Mouse (Mus musculus) midbrain, embryonic 10.5 days (tissue): ENCODE measurements around the gene Snx8. TPM values are rescaled to one million over a fixed set of nuclear protein-coding genes. Genes with fewer than 3 reads are reported as not detected.
"Not testable (repeated sequence)": the region's sequence is repeated elsewhere in the genome, so short reads cannot be mapped to it uniquely, and the experiment has no call there.

Experiments used
- DNase-seq: peaks from one replicate; pipeline ENCODE4 v3.0.0-alpha.2; 2017; ENCODE audit warnings: low spot score
- H3K27ac ChIP-seq: fragments of 300-500 bp; sonication (generic); replicated peaks from 2 replicates; pipeline ENCODE4 v1.5.1; 2016; ENCODE audit warnings: mild to moderate bottlenecking
- H3K27me3 ChIP-seq: fragments of 300-500 bp; sonication (generic); 2 replicates; pipeline ENCODE4 v1.6.1; 2016; ENCODE audit warnings: low read depth, mild to moderate bottlenecking; ENCODE audit not compliant: poor library complexity, severe bottlenecking
- H3K36me3 ChIP-seq: fragments of 300-500 bp; sonication (generic); 2 replicates; pipeline ENCODE4 v1.6.1; 2016; ENCODE audit warnings: mild to moderate bottlenecking, moderate library complexity
- H3K4me1 ChIP-seq: fragments of 300-500 bp; sonication (generic); 2 replicates; pipeline ENCODE4 v1.6.1; 2016
- H3K4me3 ChIP-seq: fragments of 300-500 bp; sonication (generic); 2 replicates; pipeline ENCODE4 v1.5.1; 2016; ENCODE audit warnings: mild to moderate bottlenecking, moderate library complexity
- H3K9me3 ChIP-seq: fragments of 300-500 bp; sonication (generic); replicated peaks from 2 replicates; pipeline ENCODE4 v1.6.1; 2016; ENCODE audit warnings: mild to moderate bottlenecking
- WGBS: fragments of 180-500 bp; shearing (Covaris S2); methylation state at CpG from one replicate; pipeline ENCODE4 v1.1.7; 2016; 5-methylcytosine and 5-hydroxymethylcytosine counted together
- polyA plus RNA-seq: library from polyadenylated mRNA; unstranded; fragments of >200 nt; fragmentation: Nextera tagmentation; extraction: Ambion mirVana; gene quantifications from 2 replicates; pipeline ENCODE4 v1.2.1, GENCODE M21; 2016

Snx8 gene
- polyA plus RNA-seq, 1 experiment from 2014 or later, result 24.4 TPM

DNA sequence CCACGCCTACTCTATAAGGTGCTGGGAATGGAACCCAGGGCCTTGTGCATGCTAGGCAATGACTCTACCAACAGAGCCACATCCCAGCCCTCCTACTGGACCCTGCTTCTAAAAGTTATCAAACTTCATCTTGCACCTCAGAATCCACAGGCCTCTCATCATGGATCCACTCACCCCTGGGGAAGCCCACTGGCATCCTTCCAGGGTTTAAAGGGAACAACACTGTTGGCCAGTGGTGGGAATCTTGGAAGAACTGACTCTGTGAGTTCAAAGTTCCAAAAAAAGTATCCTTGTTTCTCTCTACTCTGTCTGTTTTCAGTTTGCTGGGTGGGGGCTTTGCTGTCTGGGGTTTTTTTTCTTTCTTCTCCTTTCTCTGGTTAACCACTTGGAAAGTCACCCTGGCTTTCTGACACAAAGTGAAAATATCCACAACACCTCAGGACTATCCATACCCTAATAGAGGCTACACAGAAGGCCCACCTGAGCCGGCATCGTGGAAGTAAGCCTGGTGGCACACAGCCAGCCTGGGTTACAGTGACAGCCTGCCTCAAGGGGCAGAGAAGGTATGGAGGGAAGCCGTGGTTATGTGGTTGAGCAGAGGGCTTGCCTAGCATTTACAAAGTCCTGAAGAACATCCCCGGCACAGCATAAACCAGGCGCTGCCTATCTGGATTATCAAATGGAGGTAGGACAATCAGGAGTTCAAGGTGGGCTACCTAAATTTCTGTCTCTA is 10.8 kb downstream of the Snx8 start:
- DNase-seq, result no peak
- Histone ChIP-seq H3K9me3 (no peaks in the 10 kb centered on the region), H3K4me1 (peaks cover 5% of the 10 kb centered on the region; the same call in 1 of the 2 replicates), H3K36me3 (0 out of 2 replicates have a peak, but pooled peaks cover 7% of the 10 kb centered on the region), H3K27ac (no peak overlapping the region), H3K27me3 (no peaks in the 10 kb centered on the region), H3K4me3 (no peak overlapping the region)
- 92% methylated on average over 6 of the region's 6 CpGs for WGBS

DNA sequence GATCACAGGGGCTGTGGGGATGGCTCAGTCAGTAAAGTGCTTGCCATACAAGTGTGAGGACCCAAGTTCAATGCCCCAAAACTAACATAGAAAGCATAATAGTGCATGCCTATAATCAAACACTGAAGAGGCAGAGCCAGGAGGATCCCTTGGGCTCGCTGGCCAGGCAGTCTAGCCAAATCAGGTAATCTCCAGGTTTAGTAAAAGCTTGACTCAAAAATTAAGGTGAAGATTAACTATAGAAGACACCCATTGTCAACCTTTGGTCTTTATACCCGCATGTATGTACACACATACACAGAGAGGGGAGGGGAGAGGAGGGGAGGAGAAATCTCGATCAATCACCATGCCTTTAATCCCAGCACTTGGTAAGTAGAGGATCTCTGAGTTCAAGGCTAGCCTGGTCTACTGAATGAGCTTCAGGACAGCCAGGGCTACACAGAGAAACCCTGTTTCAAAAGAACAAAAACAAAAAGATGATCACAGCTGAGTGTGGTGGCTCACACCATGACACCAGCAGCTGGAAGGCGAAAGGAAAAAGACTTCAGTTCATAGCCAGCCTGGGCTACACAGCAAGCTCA is 13.7 kb downstream of the Snx8 start:
- Histone ChIP-seq H3K4me3 (no peak overlapping the region), H3K27me3 (no peaks in the 10 kb centered on the region), H3K9me3 (no peaks in the 10 kb centered on the region), H3K36me3 (0 out of 2 replicates have a peak, but pooled peaks cover 3% of the 10 kb centered on the region), H3K27ac (no peak overlapping the region), H3K4me1 (peaks cover 8% of the 10 kb centered on the region; the same call in 1 of the 2 replicates)
- DNase-seq, result no peak
- 89% methylated on average over 4 of the region's 4 CpGs for WGBS

DNA sequence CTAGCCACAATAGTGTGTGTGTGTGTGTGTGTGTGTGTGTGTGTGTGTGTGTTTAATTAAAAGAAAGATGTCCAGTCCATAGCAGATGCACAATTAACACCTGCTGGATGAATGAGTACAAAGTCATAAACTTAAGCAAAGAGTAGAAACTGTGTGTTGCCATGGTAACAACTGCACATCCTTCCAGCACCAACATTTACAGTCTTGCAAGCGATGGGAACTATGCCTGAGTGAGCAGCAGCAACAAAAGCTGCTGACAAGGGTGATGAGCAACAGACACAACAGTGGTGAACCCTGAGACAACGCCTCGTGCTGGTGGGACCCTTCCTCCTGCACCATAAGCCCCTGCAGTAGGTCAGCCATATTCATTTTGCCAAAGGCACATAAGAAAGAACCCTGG is 14.8 kb downstream of the Snx8 start:
- no peak overlapping the region for H3K4me3 ChIP-seq
- no peaks in the 10 kb centered on the region for H3K9me3 ChIP-seq
- no peak for DNase-seq
- no peak overlapping the region for H3K27ac ChIP-seq
- no peaks in the 10 kb centered on the region for H3K27me3 ChIP-seq
- 81% methylated on average over 3 of the region's 3 CpGs for WGBS
- H3K4me1 ChIP-seq, result peaks cover 4% of the 10 kb centered on the region; the same call in 1 of the 2 replicates
- no peaks in the 10 kb centered on the region for H3K36me3 ChIP-seq

DNA sequence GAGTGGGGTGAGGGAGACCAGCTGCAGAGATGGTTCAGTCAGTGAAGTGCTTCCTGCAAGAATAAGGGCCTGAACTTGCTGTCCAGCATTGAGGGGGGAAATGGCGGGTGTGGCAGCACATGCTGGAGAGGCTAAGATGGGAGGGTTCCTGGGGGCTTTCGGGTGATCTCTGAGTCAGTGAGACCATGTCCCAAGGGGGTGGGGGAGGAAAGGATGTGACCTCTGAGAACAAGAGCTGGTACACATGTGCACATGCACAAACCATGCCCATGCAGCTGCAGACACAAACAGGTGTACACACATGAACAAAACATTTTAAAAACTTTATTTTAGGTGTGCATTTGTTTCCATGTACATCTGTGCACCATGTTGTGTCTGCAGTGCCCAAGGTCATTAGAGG is 15.4 kb downstream of the Snx8 start:
- Histone ChIP-seq H3K4me1 (peaks cover 4% of the 10 kb centered on the region; the same call in 1 of the 2 replicates), H3K27ac (no peak overlapping the region), H3K4me3 (no peak overlapping the region), H3K36me3 (no peaks in the 10 kb centered on the region), H3K27me3 (no peaks in the 10 kb centered on the region), H3K9me3 (no peaks in the 10 kb centered on the region)
- 88% methylated on average over 2 of the region's 2 CpGs for WGBS
- no peak for DNase-seq

DNA sequence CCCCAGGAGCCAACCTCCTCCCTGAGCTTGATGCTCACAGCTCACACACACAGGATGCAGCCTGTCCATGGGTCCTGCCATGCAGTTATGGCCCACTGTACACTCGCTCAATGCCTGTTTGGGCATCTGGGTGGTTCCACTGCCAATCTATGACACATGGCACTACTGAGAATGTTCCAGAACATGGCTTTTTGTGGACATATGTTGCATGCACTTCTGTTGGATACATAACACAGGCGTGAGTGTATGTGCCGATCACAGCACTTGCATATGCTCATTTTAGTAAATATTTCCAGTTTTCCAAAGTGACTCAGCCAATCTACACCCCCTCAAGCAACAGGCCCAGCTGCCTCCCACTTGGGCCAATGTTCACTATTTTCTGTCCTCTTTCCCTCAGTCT is 17.4 kb downstream of the Snx8 start:
- no peaks in the 10 kb centered on the region for H3K27me3 ChIP-seq
- no peaks in the 10 kb centered on the region for H3K9me3 ChIP-seq
- peaks cover 4% of the 10 kb centered on the region; the same call in 1 of the 2 replicates for H3K4me1 ChIP-seq
- H3K4me3 ChIP-seq, result no peak overlapping the region
- DNase-seq, result no peak
- 89% methylated on average over 3 of the region's 3 CpGs for WGBS
- H3K27ac ChIP-seq, result no peak overlapping the region
- H3K36me3 ChIP-seq, result 0 out of 2 replicates have a peak, but pooled peaks cover 3% of the 10 kb centered on the region

DNA sequence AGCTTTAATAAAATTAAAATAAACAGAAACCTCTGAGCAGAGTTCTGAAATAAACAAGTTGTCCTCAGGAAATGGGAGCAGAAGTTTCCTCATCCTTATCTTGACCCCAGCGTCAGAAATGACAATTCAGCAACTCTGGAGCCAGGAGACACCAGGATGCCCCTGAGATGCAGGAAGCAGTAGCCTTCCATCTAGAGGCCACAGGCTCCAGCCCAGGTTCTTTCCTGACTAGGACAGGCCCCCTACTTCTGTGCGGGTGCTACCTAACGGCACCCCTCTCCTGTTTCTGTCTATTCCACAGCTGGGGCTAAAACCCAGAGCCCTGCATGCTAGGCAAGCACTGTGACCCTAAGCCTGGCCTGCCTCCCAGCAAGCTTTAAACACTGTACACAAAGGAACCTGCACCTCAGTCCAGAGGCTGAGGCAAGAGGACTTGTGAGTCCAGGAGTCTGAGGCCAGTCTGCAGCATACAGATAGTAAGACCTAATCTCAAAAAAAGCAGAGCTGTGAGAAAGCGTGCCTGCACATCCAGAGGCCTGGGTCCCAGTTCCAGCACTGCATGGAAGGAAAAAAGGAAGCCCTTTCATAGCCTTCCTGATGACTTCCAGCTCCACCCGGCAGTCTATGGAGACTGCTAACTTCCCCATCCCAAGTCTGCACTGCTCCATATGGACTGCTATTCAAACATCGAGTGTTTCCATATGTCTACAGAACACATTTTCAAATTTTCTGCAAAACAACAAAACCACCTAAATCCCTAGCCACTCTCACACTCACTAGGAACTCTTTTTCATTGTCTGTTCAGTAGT is 18.4 kb downstream of the Snx8 start:
- no peak overlapping the region for H3K27ac ChIP-seq
- H3K4me1 ChIP-seq, result peaks cover 4% of the 10 kb centered on the region; the same call in 1 of the 2 replicates
- H3K27me3 ChIP-seq, result no peaks in the 10 kb centered on the region
- H3K4me3 ChIP-seq, result no peak overlapping the region
- no peak for DNase-seq
- 86% methylated on average over 6 of the region's 6 CpGs for WGBS
- H3K9me3 ChIP-seq, result no peaks in the 10 kb centered on the region
- peaks cover 13% of the 10 kb centered on the region for H3K36me3 ChIP-seq

DNA sequence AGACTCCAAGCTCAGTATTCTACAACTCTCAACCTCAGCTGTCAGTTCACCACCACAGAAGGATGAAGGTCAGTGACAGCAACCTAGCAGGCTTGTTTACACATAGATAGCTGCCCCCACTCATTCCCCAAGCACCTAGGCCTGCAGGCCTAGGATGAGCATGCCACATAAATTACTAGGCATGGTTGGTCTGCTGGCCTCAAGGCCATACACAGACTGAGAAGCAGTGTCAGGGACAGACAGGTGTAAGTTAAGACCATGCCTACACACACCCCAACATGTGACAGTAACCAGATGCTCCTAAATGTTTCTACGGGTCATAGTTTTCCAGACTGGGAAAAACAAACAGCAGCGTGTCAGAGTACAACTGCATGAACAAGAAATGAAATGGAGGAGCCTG is 19.6 kb downstream of the Snx8 start:
- H3K36me3 ChIP-seq, result peaks cover 19% of the 10 kb centered on the region
- H3K9me3 ChIP-seq, result no peaks in the 10 kb centered on the region
- H3K27ac ChIP-seq, result no peak overlapping the region
- no peak overlapping the region for H3K4me3 ChIP-seq
- H3K4me1 ChIP-seq, result peaks cover 4% of the 10 kb centered on the region; the same call in 1 of the 2 replicates
- no peak for DNase-seq
- 96% methylated on average over 2 of the region's 2 CpGs for WGBS
- H3K27me3 ChIP-seq, result no peaks in the 10 kb centered on the region

DNA sequence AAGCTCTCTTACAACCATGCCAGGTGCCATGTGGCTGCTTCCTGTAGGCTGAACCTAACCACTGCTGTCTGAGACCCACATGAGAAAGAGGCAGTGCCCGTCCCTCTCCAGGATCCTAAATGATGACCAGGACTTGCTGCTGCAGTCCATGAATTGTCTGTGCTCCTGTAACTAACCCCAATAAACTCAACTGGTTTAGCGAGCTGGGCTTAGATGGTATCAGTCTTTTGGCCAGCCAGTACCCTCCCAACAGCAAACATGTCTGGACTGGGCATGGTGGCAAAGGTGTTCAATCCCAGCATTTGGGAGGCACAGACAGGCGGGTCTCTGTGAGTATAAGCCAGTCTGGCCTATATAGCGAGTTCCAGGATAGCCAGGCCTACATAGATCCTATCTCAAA is 20.1 kb downstream of the Snx8 start:
- Histone ChIP-seq H3K4me3 (no peak overlapping the region), H3K4me1 (0 out of 2 replicates have a peak, but pooled peaks cover 4% of the 10 kb centered on the region), H3K9me3 (no peaks in the 10 kb centered on the region), H3K27me3 (no peaks in the 10 kb centered on the region), H3K27ac (no peak overlapping the region), H3K36me3 (peaks cover 19% of the 10 kb centered on the region)
- DNase-seq, result no peak
- 93% methylated on average over 4 of the region's 4 CpGs for WGBS

DNA sequence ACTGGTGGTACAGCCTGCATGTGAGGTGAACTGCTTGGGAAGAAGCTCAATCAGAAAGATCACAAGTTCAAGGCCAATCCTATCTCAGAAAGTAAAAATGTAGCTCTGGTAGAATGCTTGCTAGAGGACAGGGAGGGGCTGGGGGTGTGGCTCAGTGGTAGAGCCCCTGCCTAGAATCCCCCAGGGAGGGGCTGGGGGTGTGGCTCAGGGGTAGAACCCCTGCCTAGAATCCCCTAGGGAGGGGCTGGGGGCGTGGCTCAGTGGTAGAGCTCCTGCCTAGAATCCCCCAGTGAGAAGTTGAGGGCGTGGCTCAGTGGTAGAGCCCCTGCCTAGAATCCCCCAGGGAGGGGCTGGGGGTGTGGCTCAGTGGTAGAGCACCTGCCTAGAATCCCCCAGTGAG is 20.9 kb downstream of the Snx8 start:
- not testable (repeated sequence) for DNase-seq, H3K4me3 ChIP-seq, H3K4me1 ChIP-seq, H3K27me3 ChIP-seq, H3K27ac ChIP-seq, H3K9me3 ChIP-seq
- WGBS, result 89% methylated on average over 2 of the region's 2 CpGs
- peaks cover 27% of the 10 kb centered on the region for H3K36me3 ChIP-seq

DNA sequence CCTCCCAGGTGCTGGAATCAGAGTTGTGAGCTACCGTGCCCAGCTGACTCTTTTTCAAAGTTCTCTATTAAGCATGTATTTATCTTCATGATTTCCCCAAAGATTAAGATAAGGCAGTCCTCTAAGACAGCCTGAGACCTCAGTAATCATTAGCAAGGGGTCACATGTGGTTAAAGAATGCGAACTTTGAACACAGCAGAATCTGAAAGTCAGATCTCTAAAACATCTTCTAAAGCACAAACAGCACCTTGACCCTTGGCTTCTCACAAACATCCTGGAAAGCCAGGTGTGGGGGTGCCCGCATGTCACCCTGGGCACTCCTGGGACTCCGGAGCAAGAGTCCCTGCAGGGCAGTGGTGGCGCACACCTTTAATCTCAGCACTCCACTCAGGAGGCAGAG is 24.6 kb downstream of the Snx8 start:
- 93% methylated on average over 5 of the region's 5 CpGs for WGBS
- Histone ChIP-seq H3K4me1 (0 out of 2 replicates have a peak, but pooled peaks cover 3% of the 10 kb centered on the region), H3K27me3 (no peaks in the 10 kb centered on the region), H3K36me3 (peaks cover 36% of the 10 kb centered on the region), H3K4me3 (no peak overlapping the region), H3K9me3 (no peaks in the 10 kb centered on the region), H3K27ac (no peak overlapping the region)
- DNase-seq, result no peak

DNA sequence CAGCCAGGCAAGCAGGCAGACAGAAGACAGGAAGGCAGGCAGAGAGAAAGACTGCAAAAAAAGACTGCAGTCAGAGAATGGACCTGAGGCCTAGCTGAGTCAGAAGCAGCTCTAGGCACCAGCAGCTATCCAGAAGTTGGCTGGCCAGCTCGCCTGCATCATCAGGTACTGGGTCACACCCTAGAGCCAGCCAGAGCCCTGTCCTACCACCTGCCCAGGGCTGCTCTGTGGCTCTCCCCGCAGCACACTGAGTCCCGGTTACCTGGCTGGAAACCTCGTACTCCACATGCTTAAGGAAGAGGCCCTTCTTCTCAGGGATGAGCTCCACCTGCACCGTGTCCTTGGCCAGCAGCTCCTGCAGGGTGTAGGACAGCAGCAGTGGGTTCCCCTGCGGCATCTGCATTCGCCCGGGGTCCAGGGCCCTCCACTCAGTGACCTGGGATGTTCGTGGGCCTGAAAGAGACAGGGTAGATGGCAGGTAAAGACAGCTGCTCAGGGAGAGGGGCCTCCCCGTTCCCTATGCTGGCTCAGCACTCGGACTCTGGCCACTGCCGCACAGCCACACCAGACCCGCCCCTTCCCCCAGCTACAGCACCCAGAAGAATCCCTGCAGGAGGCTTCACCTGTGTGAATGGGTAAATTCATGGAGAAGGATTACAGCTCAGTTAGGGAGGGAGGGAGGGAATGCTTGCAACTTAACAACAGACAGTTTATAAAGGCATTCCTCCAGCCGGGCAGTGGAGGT is 29.0 kb downstream of the Snx8 start:
- Histone ChIP-seq H3K4me3 (no peak overlapping the region), H3K27me3 (no peaks in the 10 kb centered on the region), H3K4me1 (0 out of 2 replicates have a peak, but pooled peaks cover 3% of the 10 kb centered on the region), H3K9me3 (no peaks in the 10 kb centered on the region), H3K36me3 (peaks cover 59% of the 10 kb centered on the region), H3K27ac (no peak overlapping the region)
- 76% methylated on average over 14 of the region's 14 CpGs for WGBS
- no peak for DNase-seq

DNA sequence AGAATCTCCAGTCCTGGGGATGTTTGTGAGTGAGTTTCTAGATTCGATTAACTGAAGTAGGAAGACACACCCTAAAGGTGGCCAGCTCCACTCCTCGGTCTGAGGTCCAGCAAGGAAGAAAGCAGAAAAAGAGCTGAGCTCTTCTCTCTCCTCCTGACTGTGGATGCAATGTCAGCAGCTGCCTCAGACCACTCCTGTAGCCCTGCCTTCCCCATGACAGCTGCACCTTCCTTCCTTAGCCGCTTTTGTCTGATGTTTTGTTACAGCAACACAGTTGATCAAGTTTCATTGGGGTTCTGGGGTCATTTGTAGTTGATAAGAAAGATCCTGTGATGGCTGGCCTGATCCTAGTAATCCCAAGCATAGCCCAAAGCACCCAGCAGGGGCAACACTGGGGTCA is 31.6 kb downstream of the Snx8 start:
- no peak for DNase-seq
- Histone ChIP-seq H3K27me3 (no peaks in the 10 kb centered on the region), H3K4me3 (no peak overlapping the region), H3K9me3 (no peaks in the 10 kb centered on the region), H3K4me1 (0 out of 2 replicates have a peak, but pooled peaks cover 3% of the 10 kb centered on the region), H3K36me3 (peaks cover 76% of the 10 kb centered on the region), H3K27ac (no peak overlapping the region)
- 91% methylated on average over 3 of the region's 3 CpGs for WGBS
